Mouse (Mus musculus): ENCODE data around the gene Ppfibp2. TPM values are rescaled to one million over a fixed set of nuclear protein-coding genes. Genes with fewer than 3 reads are reported as not detected.

The Ppfibp2 gene
- polyA plus RNA-seq, 1 experiment from 2014 or later: 7.9 TPM

GRCm38 (mm10) chr7:107665586-107666261 lies 70.7 kb downstream of the Ppfibp2 start:
- H3K9ac ChIP-seq: peak overlapping the region; percentile 26; the same call in 1 of the 2 replicates
- 8% methylated on average over 9 of the region's 9 CpGs for WGBS
- peak; percentile 33; the same call in 1 of the 2 replicates for ATAC-seq (ENCODE audit: borderline replicate concordance, extremely low read depth, low FRiP score, low TSS enrichment)
- peak overlapping the region; percentile 33 for H3K4me3 ChIP-seq
- H3K27me3 ChIP-seq: no peaks in the 10 kb centered on the region
- peaks cover 52% of the 10 kb centered on the region for H3K4me1 ChIP-seq
- H3K36me3 ChIP-seq: no peaks in the 10 kb centered on the region
- no peaks in the 10 kb centered on the region for H3K9me3 ChIP-seq
- H3K4me2 ChIP-seq: peak overlapping the region; percentile 53
- H3K27ac ChIP-seq: peak overlapping the region; percentile 88

- ATAC-seq (ENCODE audit: borderline replicate concordance, extremely low read depth, low FRiP score, low TSS enrichment): no peak
- H3K27me3 ChIP-seq: no peaks in the 10 kb centered on the region
- peak overlapping the region; percentile 53 for H3K4me2 ChIP-seq
- H3K4me3 ChIP-seq: peak overlapping the region; percentile 33
- peaks cover 52% of the 10 kb centered on the region for H3K4me1 ChIP-seq
- no peaks in the 10 kb centered on the region for H3K36me3 ChIP-seq
- no peaks in the 10 kb centered on the region for H3K9me3 ChIP-seq
- H3K9ac ChIP-seq: peak overlapping the region; percentile 26; the same call in 1 of the 2 replicates
- H3K27ac ChIP-seq: peak overlapping the region; percentile 88
- WGBS: 21% methylated on average over 13 of the region's 13 CpGs
These were observed 71.4 kb downstream of the Ppfibp2 start for GRCm38 (mm10) chr7:107666262-107666902.

- H3K36me3 ChIP-seq: no peaks in the 10 kb centered on the region
- 86% methylated on average over 5 of the region's 5 CpGs for WGBS
- H3K27ac ChIP-seq: no peak overlapping the region
- no peak overlapping the region for H3K9ac ChIP-seq
- no peak overlapping the region for H3K4me3 ChIP-seq
- H3K4me2 ChIP-seq: no peak overlapping the region
- ATAC-seq (ENCODE audit: borderline replicate concordance, extremely low read depth, low FRiP score, low TSS enrichment): no peak
- H3K9me3 ChIP-seq: no peaks in the 10 kb centered on the region
- peaks cover 31% of the 10 kb centered on the region for H3K4me1 ChIP-seq
- H3K27me3 ChIP-seq: no peaks in the 10 kb centered on the region
These were observed 73.5 kb downstream of the Ppfibp2 start for GRCm38 (mm10) chr7:107668514-107668913.

GRCm38 (mm10) chr7:107675224-107675623 lies 80.2 kb downstream of the Ppfibp2 start:
- H3K27me3 ChIP-seq: no peaks in the 10 kb centered on the region

GRCm38 (mm10) chr7:107680151-107680852 lies 85.3 kb downstream of the Ppfibp2 start:
- Histone ChIP-seq H3K27me3 (no peaks in the 10 kb centered on the region), H3K4me3 (no peak overlapping the region), H3K4me2 (no peak overlapping the region), H3K4me1 (peaks cover 7% of the 10 kb centered on the region; the same call in 1 of the 2 replicates), H3K27ac (no peak overlapping the region), H3K36me3 (no peaks in the 10 kb centered on the region), H3K9ac (no peak overlapping the region), H3K9me3 (no peaks in the 10 kb centered on the region)
- 43% methylated on average over 6 of the region's 6 CpGs for WGBS
- ATAC-seq (ENCODE audit: borderline replicate concordance, extremely low read depth, low FRiP score, low TSS enrichment): no peak

More at GRCm38 (mm10) chr7:107675224-107675623, 80.2 kb downstream of the Ppfibp2 start:
- no peaks in the 10 kb centered on the region for H3K9me3 ChIP-seq
- no peak overlapping the region for H3K4me2 ChIP-seq
- no peak for ATAC-seq (ENCODE audit: borderline replicate concordance, extremely low read depth, low FRiP score, low TSS enrichment)
- H3K4me1 ChIP-seq: peaks cover 2% of the 10 kb centered on the region; the same call in 1 of the 2 replicates
- 72% methylated on average over 3 of the region's 3 CpGs for WGBS
- H3K9ac ChIP-seq: no peak overlapping the region
- H3K27ac ChIP-seq: no peak overlapping the region
- no peaks in the 10 kb centered on the region for H3K36me3 ChIP-seq
- no peak overlapping the region for H3K4me3 ChIP-seq

- no peak overlapping the region for H3K27ac ChIP-seq
- no peaks in the 10 kb centered on the region for H3K36me3 ChIP-seq
- H3K4me3 ChIP-seq: no peak overlapping the region
- no peak overlapping the region for H3K4me2 ChIP-seq
- peaks cover 10% of the 10 kb centered on the region; the same call in 1 of the 2 replicates for H3K4me1 ChIP-seq
- ATAC-seq (ENCODE audit: borderline replicate concordance, extremely low read depth, low FRiP score, low TSS enrichment): no peak
- 60% methylated on average over 2 of the region's 2 CpGs for WGBS
- no peak overlapping the region for H3K9ac ChIP-seq
- no peaks in the 10 kb centered on the region for H3K9me3 ChIP-seq
- H3K27me3 ChIP-seq: no peaks in the 10 kb centered on the region
These were observed 86.3 kb downstream of the Ppfibp2 start for GRCm38 (mm10) chr7:107681306-107681705.

GRCm38 (mm10) chr7:107683162-107683561 lies 88.2 kb downstream of the Ppfibp2 start:
- Histone ChIP-seq H3K36me3 (no peaks in the 10 kb centered on the region), H3K27ac (0 out of 2 replicates have a peak overlapping the region, but pooled peaks have one; percentile 41), H3K9ac (no peak overlapping the region), H3K4me3 (no peak overlapping the region), H3K27me3 (no peaks in the 10 kb centered on the region), H3K9me3 (no peaks in the 10 kb centered on the region), H3K4me1 (peaks cover 14% of the 10 kb centered on the region; the same call in 1 of the 2 replicates), H3K4me2 (no peak overlapping the region)
- no peak for ATAC-seq (ENCODE audit: borderline replicate concordance, extremely low read depth, low FRiP score, low TSS enrichment)
- WGBS: 42% methylated on average over 4 of the region's 4 CpGs

- Histone ChIP-seq H3K4me1 (peaks cover 14% of the 10 kb centered on the region; the same call in 1 of the 2 replicates), H3K9ac (no peak overlapping the region), H3K27ac (0 out of 2 replicates have a peak overlapping the region, but pooled peaks have one; percentile 41), H3K27me3 (no peaks in the 10 kb centered on the region), H3K4me2 (no peak overlapping the region), H3K9me3 (no peaks in the 10 kb centered on the region), H3K36me3 (no peaks in the 10 kb centered on the region), H3K4me3 (no peak overlapping the region)
- 38% methylated on average over 3 of the region's 3 CpGs for WGBS
- no peak for ATAC-seq (ENCODE audit: borderline replicate concordance, extremely low read depth, low FRiP score, low TSS enrichment)
These were observed 88.6 kb downstream of the Ppfibp2 start for GRCm38 (mm10) chr7:107683622-107684021.

- no peak overlapping the region for H3K9ac ChIP-seq
- no peaks in the 10 kb centered on the region for H3K36me3 ChIP-seq
- H3K27ac ChIP-seq: peak overlapping the region; percentile 69
- H3K4me1 ChIP-seq: 0 out of 2 replicates have a peak, but pooled peaks cover 11% of the 10 kb centered on the region
- WGBS: 57% methylated on average over 8 of the region's 8 CpGs
- H3K4me2 ChIP-seq: peak overlapping the region; percentile 2; the same call in 1 of the 2 replicates
- no peak overlapping the region for H3K4me3 ChIP-seq
- ATAC-seq (ENCODE audit: borderline replicate concordance, extremely low read depth, low FRiP score, low TSS enrichment): no peak
- H3K9me3 ChIP-seq: no peaks in the 10 kb centered on the region
- H3K27me3 ChIP-seq: no peaks in the 10 kb centered on the region
These were observed 90.4 kb downstream of the Ppfibp2 start for GRCm38 (mm10) chr7:107685238-107685954.

GRCm38 (mm10) chr7:107685955-107686285 lies 90.9 kb downstream of the Ppfibp2 start:
- Histone ChIP-seq H3K27me3 (no peaks in the 10 kb centered on the region), H3K27ac (peak overlapping the region; percentile 69), H3K4me2 (peak overlapping the region; percentile 2; the same call in 1 of the 2 replicates), H3K9ac (no peak overlapping the region), H3K4me3 (no peak overlapping the region), H3K36me3 (no peaks in the 10 kb centered on the region), H3K9me3 (no peaks in the 10 kb centered on the region), H3K4me1 (peaks cover 11% of the 10 kb centered on the region; the same call in 1 of the 2 replicates)
- peak; percentile 61 for ATAC-seq (ENCODE audit: borderline replicate concordance, extremely low read depth, low FRiP score, low TSS enrichment)
- 60% methylated on average over 7 of the region's 7 CpGs for WGBS

- Histone ChIP-seq H3K36me3 (no peaks in the 10 kb centered on the region), H3K27ac (no peak overlapping the region), H3K4me3 (no peak overlapping the region), H3K9me3 (no peaks in the 10 kb centered on the region), H3K4me1 (peaks cover 14% of the 10 kb centered on the region; the same call in 1 of the 2 replicates), H3K27me3 (no peaks in the 10 kb centered on the region), H3K9ac (no peak overlapping the region), H3K4me2 (no peak overlapping the region)
- no peak for ATAC-seq (ENCODE audit: borderline replicate concordance, extremely low read depth, low FRiP score, low TSS enrichment)
- WGBS: 8% methylated on average over 3 of the region's 3 CpGs
These were observed 92.4 kb downstream of the Ppfibp2 start for GRCm38 (mm10) chr7:107687412-107687811.

Measured in lung, embryonic 15.5 days (tissue).